Mouse (Mus musculus) stomach, postnatal 0 days (tissue): ENCODE results near the gene Senp2.

ENCODE experiments used
- CTCF ChIP-seq: IDR thresholded peaks from 2 replicates; pipeline ENCODE4 v1.5.1; 2016; ENCODE audit warnings: antibody characterized with exemption, low read depth, mild to moderate bottlenecking, moderate library complexity
- EP300 ChIP-seq: optimal IDR thresholded peaks from 2 replicates; pipeline ENCODE3; 2016; ENCODE audit warnings: antibody characterized with exemption

DNA sequence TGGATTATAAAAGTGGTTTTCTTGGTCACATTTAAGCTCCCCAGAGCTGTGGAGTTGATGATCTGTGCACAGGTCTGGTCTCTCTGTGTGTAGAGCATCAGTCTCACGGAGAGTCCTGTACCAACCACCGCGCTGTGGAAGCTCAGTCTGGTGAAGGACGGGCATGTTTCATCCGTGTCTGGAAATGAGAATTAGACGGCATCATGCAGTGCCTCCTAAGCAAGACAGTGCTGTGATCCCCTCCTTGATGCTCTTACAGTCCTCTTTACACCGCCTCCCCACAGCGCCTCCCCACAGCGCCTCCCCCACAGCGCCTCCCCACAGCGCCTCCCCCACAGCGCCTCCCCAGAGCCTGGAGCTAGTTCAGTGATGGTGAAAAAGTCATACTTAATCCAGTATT lies 25.2 kb upstream of the Senp2 start:
- TF ChIP-seq CTCF = no peak
- no peak for TF ChIP-seq EP300
